Mouse (Mus musculus) limb, embryonic 11.5 days (tissue): ENCODE results near the gene Spi1. TPM values are rescaled to one million over a fixed set of nuclear protein-coding genes. Genes with fewer than 3 reads are reported as not detected.

Experiments used
- ATAC-seq: fragments of 200-750 bp; cut with Nextera tagmentation; 2 replicates; pipeline ENCODE4 v1.8.0; 2017; ENCODE audit warnings: low read depth; ENCODE audit not compliant: insufficient number of reproducible peaks, low FRiP score, low TSS enrichment
- DNase-seq: peaks from one replicate; pipeline ENCODE4 v3.0.0-alpha.2; 2015; ENCODE audit warnings: low spot score
- H3K27ac ChIP-seq: fragments of 300-500 bp; sonication (generic); replicated peaks from 2 replicates; pipeline ENCODE4 v1.5.1; 2014; ENCODE audit warnings: low read depth, mild to moderate bottlenecking, low read length
- H3K27me3 ChIP-seq: fragments of 300-500 bp; sonication (generic); 2 replicates; pipeline ENCODE4 v1.6.1; 2014; ENCODE audit warnings: mild to moderate bottlenecking, low read length, mixed read lengths; ENCODE audit not compliant: control insufficient read depth, insufficient read depth
- H3K36me3 ChIP-seq: fragments of 300-500 bp; sonication (generic); 2 replicates; pipeline ENCODE4 v1.6.1; 2014; ENCODE audit warnings: mild to moderate bottlenecking, low read length, moderate library complexity, mixed read lengths; ENCODE audit not compliant: control insufficient read depth, insufficient read depth
- H3K4me1 ChIP-seq: fragments of 300-500 bp; sonication (generic); 2 replicates; pipeline ENCODE4 v1.6.1; 2014; ENCODE audit warnings: low read length, mixed read lengths; ENCODE audit not compliant: control insufficient read depth, insufficient read depth
- H3K4me2 ChIP-seq: fragments of 300-500 bp; sonication (generic); 2 replicates; pipeline ENCODE4 v1.6.1; 2014; ENCODE audit warnings: low read depth, mild to moderate bottlenecking, moderate library complexity; ENCODE audit not compliant: severe bottlenecking
- H3K4me3 ChIP-seq: fragments of 300-500 bp; sonication (generic); 2 replicates; pipeline ENCODE4 v1.5.1; 2014; ENCODE audit warnings: low read depth, low read length
- H3K9ac ChIP-seq: fragments of 300-500 bp; sonication (generic); 2 replicates; pipeline ENCODE4 v1.6.1; 2014; ENCODE audit warnings: mild to moderate bottlenecking, low read length
- H3K9me3 ChIP-seq: fragments of 300-500 bp; sonication (generic); 2 replicates; pipeline ENCODE4 v1.6.1; 2016; ENCODE audit warnings: low read length; ENCODE audit not compliant: control insufficient read depth
- WGBS: fragments of 180-500 bp; shearing (Covaris S2); extraction: QIAGEN DNeasy Blood & Tissue Kit; methylation state at CpG from one replicate; pipeline ENCODE4 v1.1.7; 2014; 5-methylcytosine and 5-hydroxymethylcytosine counted together
- polyA plus RNA-seq: library from polyadenylated mRNA; unstranded; fragments of >200 nt; fragmentation: Nextera tagmentation; extraction: Ambion mirVana; gene quantifications from 2 replicates; pipeline ENCODE4 v1.2.1, GENCODE M21; 2014

The Spi1 gene
- polyA plus RNA-seq, 1 experiment from 2014 or later = 1.9 TPM

- peaks cover 2% of the 10 kb centered on the region; the same call in 1 of the 2 replicates for H3K36me3 ChIP-seq
- H3K4me3 ChIP-seq = no peak overlapping the region
- DNase-seq (no peak), ATAC-seq (no peak)
- H3K27ac ChIP-seq = no peak overlapping the region
- no peak overlapping the region for H3K4me2 ChIP-seq
- H3K9ac ChIP-seq = no peak overlapping the region
- no peaks in the 10 kb centered on the region for H3K27me3 ChIP-seq
- no peaks in the 10 kb centered on the region for H3K4me1 ChIP-seq
- H3K9me3 ChIP-seq = no peaks in the 10 kb centered on the region
- WGBS = 83% methylated on average over 3 of the region's 3 CpGs
These were observed 70.7 kb downstream of the Spi1 start for GRCm38 (mm10) chr2:91152885-91153377.

GRCm38 (mm10) chr2:91154091-91154490, 71.9 kb downstream of the Spi1 start:
- Histone ChIP-seq H3K27me3 (no peaks in the 10 kb centered on the region), H3K4me3 (no peak overlapping the region), H3K9me3 (no peaks in the 10 kb centered on the region), H3K4me1 (no peaks in the 10 kb centered on the region), H3K9ac (no peak overlapping the region), H3K4me2 (no peak overlapping the region), H3K36me3 (peaks cover 2% of the 10 kb centered on the region; the same call in 1 of the 2 replicates), H3K27ac (no peak overlapping the region)
- 93% methylated on average over 3 of the region's 3 CpGs for WGBS
- ATAC-seq (no peak), DNase-seq (no peak)

GRCm38 (mm10) chr2:91157002-91157752, 75.0 kb downstream of the Spi1 start:
- H3K4me3 ChIP-seq = no peak overlapping the region
- no peaks in the 10 kb centered on the region for H3K4me1 ChIP-seq
- H3K9ac ChIP-seq = no peak overlapping the region
- 18% methylated on average over 6 of the region's 6 CpGs for WGBS
- H3K27ac ChIP-seq = no peak overlapping the region
- H3K36me3 ChIP-seq = peaks cover 2% of the 10 kb centered on the region; the same call in 1 of the 2 replicates
- H3K27me3 ChIP-seq = no peaks in the 10 kb centered on the region
- H3K4me2 ChIP-seq = no peak overlapping the region
- no peak for DNase-seq
- no peak for ATAC-seq
- no peaks in the 10 kb centered on the region for H3K9me3 ChIP-seq

- Histone ChIP-seq H3K9ac (no peak overlapping the region), H3K36me3 (no peaks in the 10 kb centered on the region; the same call in 1 of the 2 replicates), H3K27ac (no peak overlapping the region), H3K4me1 (no peaks in the 10 kb centered on the region), H3K4me3 (no peak overlapping the region), H3K9me3 (no peaks in the 10 kb centered on the region), H3K27me3 (no peaks in the 10 kb centered on the region), H3K4me2 (no peak overlapping the region)
- DNase-seq (no peak), ATAC-seq (no peak)
- WGBS = 89% methylated on average over 6 of the region's 6 CpGs
These were observed 78.4 kb downstream of the Spi1 start for GRCm38 (mm10) chr2:91160591-91160990.

GRCm38 (mm10) chr2:91162952-91163351, 80.8 kb downstream of the Spi1 start:
- Histone ChIP-seq H3K4me2 (no peak overlapping the region), H3K4me3 (no peak overlapping the region), H3K27ac (no peak overlapping the region), H3K9ac (no peak overlapping the region), H3K9me3 (no peaks in the 10 kb centered on the region), H3K4me1 (no peaks in the 10 kb centered on the region), H3K27me3 (no peaks in the 10 kb centered on the region), H3K36me3 (peaks cover 3% of the 10 kb centered on the region)
- no peak for ATAC-seq
- WGBS = 78% methylated on average over 4 of the region's 4 CpGs
- DNase-seq = no peak

GRCm38 (mm10) chr2:91163532-91163931, 81.3 kb downstream of the Spi1 start:
- WGBS = 89% methylated on average over 5 of the region's 5 CpGs

GRCm38 (mm10) chr2:91164991-91165390, 82.8 kb downstream of the Spi1 start:
- H3K27ac ChIP-seq = no peak overlapping the region
- no peak for ATAC-seq
- H3K4me3 ChIP-seq = no peak overlapping the region
- 89% methylated on average over 6 of the region's 6 CpGs for WGBS
- no peak overlapping the region for H3K4me2 ChIP-seq
- no peaks in the 10 kb centered on the region for H3K27me3 ChIP-seq
- H3K36me3 ChIP-seq = peaks cover 3% of the 10 kb centered on the region
- no peak overlapping the region for H3K9ac ChIP-seq
- no peak for DNase-seq
- H3K4me1 ChIP-seq = no peaks in the 10 kb centered on the region
- H3K9me3 ChIP-seq = no peaks in the 10 kb centered on the region

More at GRCm38 (mm10) chr2:91163532-91163931, 81.3 kb downstream of the Spi1 start:
- Histone ChIP-seq H3K4me1 (no peaks in the 10 kb centered on the region), H3K27me3 (no peaks in the 10 kb centered on the region), H3K36me3 (peaks cover 3% of the 10 kb centered on the region), H3K27ac (no peak overlapping the region), H3K9me3 (no peaks in the 10 kb centered on the region), H3K4me3 (no peak overlapping the region), H3K4me2 (no peak overlapping the region), H3K9ac (no peak overlapping the region)
- DNase-seq = no peak
- no peak for ATAC-seq
